Mouse (Mus musculus): Measurements from ENCODE around the gene Kndc1.

The Kndc1 gene

GRCm38 (mm10) chr7:139899505-139899904 lies 5.0 kb downstream of the Kndc1 start:
- in situ Hi-C loops (cut with MboI; ENCODE audit: low pct_unique_long_range_greater_than_20kb in 1 of 2, low sequenced_read_pairs in 2 of 2, unreplicated experiment in 1 of 2): loop anchor here in 1 of 2 experiments (5.0 kb wide), 1 partner anchor 93 kb away; the partner anchor contains the start of gene Adam8

- in situ Hi-C loops (cut with MboI; ENCODE audit: low pct_unique_long_range_greater_than_20kb in 1 of 2, low sequenced_read_pairs in 2 of 2, unreplicated experiment in 1 of 2): loop anchor here (10.0 kb wide), 1 partner anchor 164 kb away; no protein-coding TSS in a partner anchor
Measured at GRCm38 (mm10) chr7:139900456-139900855, 6.0 kb downstream of the Kndc1 start.

- in situ Hi-C loops (cut with MboI; ENCODE audit: low pct_unique_long_range_greater_than_20kb in 1 of 2, low sequenced_read_pairs in 2 of 2, unreplicated experiment in 1 of 2): loop anchor here (10.0 kb wide), 1 partner anchor 164 kb away; no protein-coding TSS in a partner anchor
Measured at GRCm38 (mm10) chr7:139900896-139901295, 6.4 kb downstream of the Kndc1 start.

GRCm38 (mm10) chr7:139901981-139902380 lies 7.5 kb downstream of the Kndc1 start:
- in situ Hi-C loops (cut with MboI; ENCODE audit: low pct_unique_long_range_greater_than_20kb in 1 of 2, low sequenced_read_pairs in 2 of 2, unreplicated experiment in 1 of 2): loop anchor here (10.0 kb wide), 1 partner anchor 163 kb away; no protein-coding TSS in a partner anchor

GRCm38 (mm10) chr7:139905261-139905660 lies 10.8 kb downstream of the Kndc1 start:
- in situ Hi-C loops (cut with MboI; ENCODE audit: low pct_unique_long_range_greater_than_20kb in 1 of 2, low sequenced_read_pairs in 2 of 2, unreplicated experiment in 1 of 2): loop anchor here (5.0 to 10.0 kb wide), 2 partner anchors 92 to 160 kb away; no protein-coding TSS in a partner anchor

- in situ Hi-C loops (cut with MboI; ENCODE audit: low pct_unique_long_range_greater_than_20kb in 1 of 2, low sequenced_read_pairs in 2 of 2, unreplicated experiment in 1 of 2): loop anchor here (5.0 to 10.0 kb wide), 2 partner anchors 92 to 159 kb away; no protein-coding TSS in a partner anchor
Measured at GRCm38 (mm10) chr7:139905661-139906060, 11.2 kb downstream of the Kndc1 start.

GRCm38 (mm10) chr7:139908176-139908575 lies 13.7 kb downstream of the Kndc1 start:
- in situ Hi-C loops (cut with MboI; ENCODE audit: low pct_unique_long_range_greater_than_20kb in 1 of 2, low sequenced_read_pairs in 2 of 2, unreplicated experiment in 1 of 2): loop anchor here (5.0 to 10.0 kb wide), 2 partner anchors 89 to 157 kb away; no protein-coding TSS in a partner anchor

GRCm38 (mm10) chr7:139909469-139909868 lies 15.0 kb downstream of the Kndc1 start:
- in situ Hi-C loops (cut with MboI; ENCODE audit: low pct_unique_long_range_greater_than_20kb in 1 of 2, low sequenced_read_pairs in 2 of 2, unreplicated experiment in 1 of 2): loop anchor here (5.0 to 10.0 kb wide), 2 partner anchors 88 to 155 kb away; no protein-coding TSS in a partner anchor

- in situ Hi-C loops (cut with MboI; ENCODE audit: low pct_unique_long_range_greater_than_20kb in 1 of 2, low sequenced_read_pairs in 2 of 2, unreplicated experiment in 1 of 2): no loop called here
Measured at GRCm38 (mm10) chr7:139910204-139910835, 15.8 kb downstream of the Kndc1 start.

- in situ Hi-C loops (cut with MboI; ENCODE audit: low pct_unique_long_range_greater_than_20kb in 1 of 2, low sequenced_read_pairs in 2 of 2, unreplicated experiment in 1 of 2): no loop called here
Measured at GRCm38 (mm10) chr7:139914141-139915047, 19.9 kb downstream of the Kndc1 start.

- in situ Hi-C loops (cut with MboI; ENCODE audit: low pct_unique_long_range_greater_than_20kb in 1 of 2, low sequenced_read_pairs in 2 of 2, unreplicated experiment in 1 of 2): no loop called here
Measured at GRCm38 (mm10) chr7:139915646-139916257, 21.3 kb downstream of the Kndc1 start.

- in situ Hi-C loops (cut with MboI; ENCODE audit: low pct_unique_long_range_greater_than_20kb in 1 of 2, low sequenced_read_pairs in 2 of 2, unreplicated experiment in 1 of 2): no loop called here
Measured at GRCm38 (mm10) chr7:139916345-139916744, 21.8 kb downstream of the Kndc1 start.

- in situ Hi-C loops (cut with MboI; ENCODE audit: low pct_unique_long_range_greater_than_20kb in 1 of 2, low sequenced_read_pairs in 2 of 2, unreplicated experiment in 1 of 2): no loop called here
Measured at GRCm38 (mm10) chr7:139918262-139918661, 23.8 kb downstream of the Kndc1 start.

GRCm38 (mm10) chr7:139930732-139931131 lies 36.2 kb downstream of the Kndc1 start:
- in situ Hi-C loops (cut with MboI; ENCODE audit: low pct_unique_long_range_greater_than_20kb in 1 of 2, low sequenced_read_pairs in 2 of 2, unreplicated experiment in 1 of 2): loop anchor here in 1 of 2 experiments (25.0 kb wide), 1 partner anchor 1532 kb away; the partner anchor contains the start of genes Cd151, Cracr2b and Pnpla2

GRCm38 (mm10) chr7:139936705-139937104 lies 42.2 kb downstream of the Kndc1 start:
- in situ Hi-C loops (cut with MboI; ENCODE audit: low pct_unique_long_range_greater_than_20kb in 1 of 2, low sequenced_read_pairs in 2 of 2, unreplicated experiment in 1 of 2): loop anchor here in 1 of 2 experiments (25.0 kb wide), 1 partner anchor 1526 kb away; the partner anchor contains the start of genes Cd151, Cracr2b and Pnpla2

GRCm38 (mm10) chr7:139937138-139937537 lies 42.6 kb downstream of the Kndc1 start:
- in situ Hi-C loops (cut with MboI; ENCODE audit: low pct_unique_long_range_greater_than_20kb in 1 of 2, low sequenced_read_pairs in 2 of 2, unreplicated experiment in 1 of 2): loop anchor here in 1 of 2 experiments (25.0 kb wide), 1 partner anchor 1525 kb away; the partner anchor contains the start of genes Cd151, Cracr2b and Pnpla2

- in situ Hi-C loops (cut with MboI; ENCODE audit: low pct_unique_long_range_greater_than_20kb in 1 of 2, low sequenced_read_pairs in 2 of 2, unreplicated experiment in 1 of 2): loop anchor here in 1 of 2 experiments (25.0 kb wide), 1 partner anchor 1524 kb away; the partner anchor contains the start of genes Cd151, Cracr2b and Pnpla2
Measured at GRCm38 (mm10) chr7:139937810-139938209, 43.3 kb downstream of the Kndc1 start.

Data from mouse embryonic stem cell (cell line).